Mouse (Mus musculus): ENCODE data around the gene Pard3b.

- no peak for TF ChIP-seq CTCF (conservative IDR thresholded peaks at IDR 0.05; ENCODE audit: insufficient read depth, insufficient read length, low read depth, low read length)
- no peak for TF ChIP-seq POLR2A (IDR thresholded peaks at IDR 0.05; ENCODE audit: low read depth, low read length)
Measured at GRCm38 (mm10) chr1:62650491-62650890, 1011.9 kb downstream of the Pard3b start.

Measured in kidney, adult 2 months (tissue).